Mouse (Mus musculus): ENCODE data around the gene Madcam1. TPM values are rescaled to one million over a fixed set of nuclear protein-coding genes. Genes with fewer than 3 reads are reported as not detected.

Madcam1 gene
- not detected for total RNA-seq (2023)

DNA sequence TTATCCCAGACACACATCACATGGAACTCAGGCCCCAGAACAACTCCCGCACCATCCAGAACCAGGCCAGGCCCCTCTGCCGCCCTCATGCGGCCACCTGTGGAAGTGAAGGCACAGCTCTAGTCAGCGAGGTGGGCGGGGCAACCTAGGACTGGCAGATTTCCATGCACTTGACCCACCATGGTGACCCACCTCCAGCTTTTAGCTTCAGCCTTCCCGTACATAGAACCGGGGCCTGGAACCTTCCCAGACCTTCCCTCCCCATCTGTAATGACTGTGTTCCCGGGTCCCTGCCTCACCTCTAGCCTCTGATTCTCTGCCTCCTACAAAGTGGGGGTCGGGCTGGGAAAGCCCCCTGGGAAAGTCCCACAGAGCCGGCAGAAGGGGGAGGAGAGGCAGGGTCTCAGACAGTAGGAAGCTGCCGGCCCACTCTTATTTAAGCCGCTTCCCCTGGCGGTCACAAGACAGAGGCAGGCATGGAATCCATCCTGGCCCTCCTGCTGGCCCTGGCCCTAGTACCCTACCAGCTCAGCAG, at the start of gene Madcam1:
TSS of gene Madcam1 (plus strand) at position 429 of the 535 bp plus-strand sequence.

GRCm38 (mm10) chr10:79637128-79638110, 26.9 kb upstream of the Madcam1 start, which contains the start of gene Shc2:
Gene Shc2 (minus strand): TSS chr10:79637918.

GRCm38 (mm10) chr10:79645711-79646110, 18.6 kb upstream of the Madcam1 start, which contains the start of gene Odf3l2:
Gene Odf3l2 (minus strand): TSS chr10:79645738.

GRCm38 (mm10) chr10:79668771-79669575, 4.6 kb downstream of the Madcam1 start, which contains the start of gene Tpgs1:
Gene Tpgs1 (plus strand): TSS chr10:79669369.

GRCm38 (mm10) chr10:79681591-79682245, 17.4 kb downstream of the Madcam1 start, which contains the start of gene Cdc34:
Gene Cdc34 (plus strand): TSS chr10:79682195.

GRCm38 (mm10) chr10:79688720-79689119, 24.4 kb downstream of the Madcam1 start, which contains the start of gene Gzmm:
Gene Gzmm (plus strand): TSS chr10:79689020.

GRCm38 (mm10) chr10:79704065-79704969, 40.0 kb downstream of the Madcam1 start, which contains the start of gene Bsg:
Gene Bsg (plus strand): TSS chr10:79704491.

DNA sequence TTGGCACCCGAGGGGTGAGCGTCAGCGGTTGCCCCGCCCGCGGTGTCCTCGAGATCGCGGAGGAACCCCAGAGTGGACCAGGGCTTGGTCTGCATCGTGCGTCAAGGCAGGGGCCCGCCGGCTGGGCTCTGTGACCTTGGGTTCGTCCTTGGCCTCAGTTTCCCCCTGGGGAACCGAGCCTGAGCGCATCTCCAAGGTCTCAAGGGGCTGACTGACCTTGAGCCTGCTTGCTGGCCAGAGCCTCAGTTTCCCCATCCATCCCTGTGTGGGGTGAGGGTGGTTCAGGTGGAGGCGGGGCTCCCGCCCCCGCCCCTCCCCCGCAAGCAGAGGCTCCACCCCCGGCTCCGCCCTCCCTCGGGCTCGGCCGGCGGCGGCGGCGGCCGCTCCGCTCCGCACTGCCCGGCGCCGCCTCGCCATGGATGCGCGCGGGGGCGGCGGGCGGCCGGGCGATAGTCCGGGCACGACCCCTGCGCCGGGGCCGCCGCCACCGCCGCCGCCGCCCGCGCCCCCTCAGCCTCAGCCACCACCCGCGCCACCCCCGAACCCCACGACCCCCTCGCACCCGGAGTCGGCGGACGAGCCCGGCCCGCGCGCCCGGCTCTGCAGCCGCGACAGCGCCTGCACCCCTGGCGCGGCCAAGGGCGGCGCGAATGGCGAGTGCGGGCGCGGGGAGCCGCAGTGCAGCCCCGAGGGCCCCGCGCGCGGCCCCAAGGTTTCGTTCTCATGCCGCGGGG, 52.1 kb downstream of the Madcam1 start, which contains the start of gene Hcn2:
TSS of gene Hcn2 (plus strand) at position 381 of the 734 bp plus-strand sequence.

Other genes starting within 250 kb of the Madcam1 start
- gene Vmn2r83, start 195.8 kb upstream of the Madcam1 start, total RNA-seq (2023) = not detected
- gene Plpp2, start 130.8 kb upstream of the Madcam1 start, total RNA-seq (2023) = 1.2 TPM
- 58.4 TPM for gene Mier2, start 109.4 kb upstream of the Madcam1 start, total RNA-seq (2023)
- not detected for gene Theg, start 77.2 kb upstream of the Madcam1 start, total RNA-seq (2023)
- not detected for gene C2cd4c, start 50.5 kb upstream of the Madcam1 start, total RNA-seq (2023)
- gene Shc2, start 26.6 kb upstream of the Madcam1 start, total RNA-seq (2023) = not detected
- gene Odf3l2, start 18.8 kb upstream of the Madcam1 start, total RNA-seq (2023) = not detected
- gene Tpgs1, start 4.8 kb downstream of the Madcam1 start, total RNA-seq (2023) = 22.8 TPM
- 93.4 TPM for gene Cdc34, start 17.6 kb downstream of the Madcam1 start, total RNA-seq (2023)
- 3.2 TPM for gene Gzmm, start 24.5 kb downstream of the Madcam1 start, total RNA-seq (2023)
- gene Bsg, start 39.9 kb downstream of the Madcam1 start, total RNA-seq (2023) = 99.5 TPM
- not detected for gene Hcn2, start 52.1 kb downstream of the Madcam1 start, total RNA-seq (2023)
- gene Polrmt, start 82.0 kb downstream of the Madcam1 start, total RNA-seq (2023) = 69.9 TPM
- not detected for gene Fgf22, start 90.5 kb downstream of the Madcam1 start, total RNA-seq (2023)
- 71.9 TPM for gene Rnf126, start 102.4 kb downstream of the Madcam1 start, total RNA-seq (2023)
- gene Fstl3, start 112.7 kb downstream of the Madcam1 start, total RNA-seq (2023) = 1.2 TPM
- not detected for gene Prss57, start 126.4 kb downstream of the Madcam1 start, total RNA-seq (2023)
- gene Palm, start 129.0 kb downstream of the Madcam1 start, total RNA-seq (2023) = 6.7 TPM
- gene Misp, start 156.4 kb downstream of the Madcam1 start, total RNA-seq (2023) = not detected
- 783 TPM for gene Ptbp1, start 189.9 kb downstream of the Madcam1 start, total RNA-seq (2023)
- gene Prtn3, start 209.9 kb downstream of the Madcam1 start, total RNA-seq (2023) = not detected
- gene Plppr3, start 210.1 kb downstream of the Madcam1 start, total RNA-seq (2023) = 1.0 TPM
- gene Elane, start 221.7 kb downstream of the Madcam1 start, total RNA-seq (2023) = 0.83 TPM
- gene Cfd, start 226.3 kb downstream of the Madcam1 start, total RNA-seq (2023) = not detected
- gene Med16, start 244.4 kb downstream of the Madcam1 start, total RNA-seq (2023) = 59.4 TPM
- gene Gm26602, start 246.3 kb downstream of the Madcam1 start, total RNA-seq (2023) = not detected